Mouse (Mus musculus) macrophage (primary cell): ENCODE measurements at regions not wholly inside any gene's neighbourhood (a gene's known extent, or its start where the extent isn't known, plus 50 kb on each side); places are given as distances from the start of the nearest gene placed in this dataset.

Experiments used
- H3K27ac ChIP-seq: fragments of 350-480 bp; formaldehyde crosslinking; 2 replicates; pipeline ENCODE4 v1.9.0; 2021
- H3K36me3 ChIP-seq: fragments of 350-480 bp; formaldehyde crosslinking; 2 replicates; pipeline ENCODE4 v1.9.0; 2021; ENCODE audit errors: inconsistent target
- H3K4me3 ChIP-seq: fragments of 350-480 bp; formaldehyde crosslinking; 2 replicates; pipeline ENCODE4 v1.9.0; 2021; ENCODE audit errors: inconsistent target
- H3K79me2 ChIP-seq: fragments of 350-480 bp; formaldehyde crosslinking; 2 replicates; pipeline ENCODE4 v1.9.0; 2021; ENCODE audit errors: inconsistent target
- WGBS: methylation state at CpG from one replicate; pipeline ENCODE4 v1.1.7; 2026; ENCODE audit warnings: inconsistent platforms; ENCODE audit not compliant: missing documents; 5-methylcytosine and 5-hydroxymethylcytosine counted together

DNA sequence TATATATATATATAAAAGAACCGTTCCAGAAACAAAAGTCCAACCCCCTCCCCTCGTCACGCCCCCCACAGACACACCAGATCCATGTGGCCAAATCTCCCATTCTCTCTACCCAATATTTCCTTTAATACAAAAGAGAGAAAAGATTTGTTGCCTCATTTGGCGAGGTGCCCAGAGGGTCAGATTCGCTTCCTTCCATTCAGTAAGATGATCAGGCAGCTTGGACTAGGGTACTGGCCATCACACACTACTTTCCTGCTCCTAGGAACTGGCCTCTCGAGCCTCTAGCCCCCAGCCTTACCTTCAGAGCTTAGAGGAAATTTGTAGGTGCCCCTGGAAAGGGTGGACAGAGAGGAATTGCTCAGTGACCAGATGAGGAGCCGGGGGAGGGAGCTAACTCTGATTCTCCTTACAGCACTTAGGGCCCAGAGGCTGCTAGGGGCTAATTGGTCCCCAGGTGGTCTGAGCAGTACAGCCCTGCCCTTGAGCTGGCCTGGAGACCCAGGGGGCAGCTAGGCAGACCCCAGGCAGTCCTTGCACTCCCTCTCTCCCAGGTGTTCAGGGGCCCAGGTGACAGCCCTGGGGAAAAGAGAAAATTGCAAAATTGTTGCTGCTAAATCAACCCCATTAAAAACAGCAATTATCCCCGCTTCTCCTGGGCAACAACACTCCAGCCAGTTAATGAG is 470.4 kb upstream of the Mgmt start:
- Histone ChIP-seq H3K27ac (no peak overlapping the region), H3K4me3 (no peak overlapping the region), H3K79me2 (no peaks in the 10 kb centered on the region), H3K36me3 (no peaks in the 10 kb centered on the region)
- WGBS = 76% methylated on average over 7 of the region's 8 CpGs

DNA sequence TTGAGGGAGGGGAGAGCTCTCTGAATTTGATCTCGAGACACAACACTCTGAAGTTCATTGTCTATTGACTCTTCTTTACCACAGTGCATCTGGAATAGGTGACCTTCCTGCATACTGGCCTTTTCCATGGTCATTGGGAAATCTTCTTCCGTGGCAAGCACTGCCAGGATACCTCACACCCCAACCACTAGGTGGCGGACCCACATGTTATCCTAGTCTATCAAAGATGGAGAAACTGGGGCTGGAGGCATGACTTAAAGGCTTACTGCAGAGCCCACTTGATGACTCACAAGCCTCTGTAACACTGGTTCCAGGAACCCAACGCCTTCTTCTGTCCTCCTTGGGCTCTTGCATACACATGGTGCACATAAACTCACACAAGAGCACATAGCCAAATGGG is 467.2 kb upstream of the Mgmt start:
- H3K36me3 ChIP-seq = no peaks in the 10 kb centered on the region
- no peak overlapping the region for H3K27ac ChIP-seq
- no peak overlapping the region for H3K4me3 ChIP-seq
- WGBS = 59% methylated on average over 4 of the region's 4 CpGs
- no peaks in the 10 kb centered on the region for H3K79me2 ChIP-seq

DNA sequence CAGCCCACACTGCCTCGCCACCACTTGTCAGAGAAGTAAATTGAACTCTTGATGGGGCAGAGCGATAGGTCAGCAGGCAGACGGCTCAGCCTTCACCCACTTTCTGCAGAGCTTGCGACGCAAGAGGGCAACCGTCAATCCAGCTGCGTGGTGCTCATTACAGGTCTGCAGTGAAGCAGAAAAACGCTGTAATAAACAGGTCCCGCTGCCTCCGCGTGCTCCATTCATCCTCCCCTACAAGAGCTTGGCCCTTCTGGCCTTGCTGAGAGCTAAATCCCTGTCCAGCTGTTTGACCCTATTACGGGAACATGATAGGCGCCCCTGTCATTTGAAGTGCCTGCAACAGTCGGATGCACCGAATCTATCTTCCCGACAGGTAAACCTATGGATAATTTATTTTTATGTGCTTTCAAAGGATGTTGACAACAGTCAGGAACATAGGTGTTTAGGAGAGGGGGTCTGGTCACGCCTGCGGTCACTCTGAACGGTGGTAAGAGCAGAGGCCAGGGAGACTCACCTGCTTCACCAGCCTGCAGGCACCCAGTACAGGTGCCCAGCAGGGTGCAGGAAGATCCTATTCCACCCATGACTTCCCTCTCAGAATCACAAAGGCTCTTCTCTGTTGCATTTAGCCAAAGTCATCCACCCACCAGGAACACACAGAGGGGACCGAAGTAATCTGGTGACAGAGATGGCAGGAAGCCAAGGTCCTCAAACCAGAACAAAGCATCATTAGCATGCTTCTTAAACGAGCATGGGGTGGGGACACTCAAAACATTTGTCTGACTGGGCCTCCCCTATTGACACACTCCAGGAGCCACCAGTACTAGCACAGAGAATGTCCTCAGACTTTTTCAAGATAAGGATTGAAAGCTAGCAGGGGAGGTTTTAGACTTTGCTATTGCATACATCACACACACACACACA is 464.1 kb upstream of the Mgmt start:
- WGBS = 79% methylated on average over 21 of the region's 21 CpGs
- H3K27ac ChIP-seq = no peak overlapping the region
- no peaks in the 10 kb centered on the region for H3K79me2 ChIP-seq
- no peak overlapping the region for H3K4me3 ChIP-seq
- no peaks in the 10 kb centered on the region for H3K36me3 ChIP-seq

GRCm38 (mm10) chr7:136433699-136434098 is 460.7 kb upstream of the Mgmt start:
- WGBS = 86% methylated on average over 3 of the region's 3 CpGs
- H3K79me2 ChIP-seq = no peaks in the 10 kb centered on the region
- no peak overlapping the region for H3K27ac ChIP-seq
- H3K4me3 ChIP-seq = no peak overlapping the region
- no peaks in the 10 kb centered on the region for H3K36me3 ChIP-seq

DNA sequence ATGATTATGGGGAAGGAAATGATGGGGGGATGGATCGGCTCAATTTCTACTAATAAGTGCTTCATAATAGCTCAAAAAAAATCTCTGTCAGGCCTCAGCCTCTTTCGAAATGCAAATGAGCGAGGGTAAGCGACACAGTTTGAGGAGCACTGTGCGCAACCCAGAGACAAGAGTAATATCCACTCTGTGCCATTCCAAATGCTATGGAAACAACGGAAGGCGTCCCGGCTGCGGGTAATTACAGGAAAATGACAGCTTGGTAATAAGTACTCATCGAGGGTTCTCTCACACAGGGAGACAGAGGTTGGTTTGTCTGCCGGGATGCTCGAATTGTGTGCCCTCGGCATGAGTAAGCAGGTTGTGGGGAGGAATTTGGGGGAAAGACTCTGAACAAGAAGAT is 459.9 kb upstream of the Mgmt start:
- H3K79me2 ChIP-seq = no peaks in the 10 kb centered on the region
- WGBS = 93% methylated on average over 12 of the region's 13 CpGs
- no peaks in the 10 kb centered on the region for H3K36me3 ChIP-seq
- no peak overlapping the region for H3K4me3 ChIP-seq
- H3K27ac ChIP-seq = no peak overlapping the region

DNA sequence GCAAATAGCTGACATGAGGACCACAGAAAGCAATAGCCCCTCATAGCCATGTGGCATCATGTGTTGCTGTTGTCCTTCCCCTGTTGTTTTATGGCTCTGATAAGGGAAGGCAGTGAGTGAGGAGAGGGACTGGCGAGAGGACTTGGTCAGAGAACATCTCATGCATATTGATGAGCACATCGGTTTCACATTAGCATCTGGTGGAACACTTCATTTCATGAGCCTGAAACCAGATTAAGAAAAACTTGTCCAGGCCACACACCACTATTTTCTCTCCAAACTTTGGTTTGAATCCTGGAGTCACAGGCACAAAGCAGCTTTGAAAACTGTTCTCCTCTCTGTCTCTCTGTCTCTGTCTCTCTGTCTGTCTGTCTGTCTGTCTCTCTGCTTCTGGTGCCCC is 451.0 kb upstream of the Mgmt start:
- WGBS = 82% methylated on average over 2 of the region's 2 CpGs
- Histone ChIP-seq H3K27ac (no peak overlapping the region), H3K4me3 (no peak overlapping the region), H3K79me2 (no peaks in the 10 kb centered on the region), H3K36me3 (no peaks in the 10 kb centered on the region)

- Histone ChIP-seq H3K4me3 (no peak overlapping the region), H3K79me2 (no peaks in the 10 kb centered on the region), H3K36me3 (no peaks in the 10 kb centered on the region), H3K27ac (no peak overlapping the region)
- WGBS = 81% methylated on average over 6 of the region's 6 CpGs
These were observed 449.3 kb upstream of the Mgmt start for GRCm38 (mm10) chr7:136445091-136445490.

DNA sequence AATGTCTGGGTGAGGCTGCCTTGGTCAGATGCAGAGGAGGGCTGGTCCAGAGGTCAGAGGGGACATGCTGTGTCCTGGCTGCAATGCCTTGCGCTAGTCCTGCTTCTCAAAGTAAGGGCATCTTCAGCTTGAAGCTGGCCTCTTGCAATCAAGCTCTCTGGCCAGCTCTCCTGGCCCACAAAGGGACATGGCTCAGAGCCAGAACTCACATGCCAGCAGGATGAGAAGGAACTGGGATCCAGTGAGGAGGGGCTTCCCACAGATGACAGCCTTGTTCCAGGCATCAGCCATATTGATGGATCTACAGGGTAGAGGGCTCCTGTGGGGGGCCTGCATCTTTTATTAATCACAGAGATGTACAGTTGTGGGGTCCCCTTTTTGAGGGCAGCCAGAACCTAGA is 445.1 kb upstream of the Mgmt start:
- WGBS = 83% methylated on average over 1 of the region's 1 CpGs
- no peak overlapping the region for H3K4me3 ChIP-seq
- H3K36me3 ChIP-seq = no peaks in the 10 kb centered on the region
- H3K79me2 ChIP-seq = no peaks in the 10 kb centered on the region
- no peak overlapping the region for H3K27ac ChIP-seq

DNA sequence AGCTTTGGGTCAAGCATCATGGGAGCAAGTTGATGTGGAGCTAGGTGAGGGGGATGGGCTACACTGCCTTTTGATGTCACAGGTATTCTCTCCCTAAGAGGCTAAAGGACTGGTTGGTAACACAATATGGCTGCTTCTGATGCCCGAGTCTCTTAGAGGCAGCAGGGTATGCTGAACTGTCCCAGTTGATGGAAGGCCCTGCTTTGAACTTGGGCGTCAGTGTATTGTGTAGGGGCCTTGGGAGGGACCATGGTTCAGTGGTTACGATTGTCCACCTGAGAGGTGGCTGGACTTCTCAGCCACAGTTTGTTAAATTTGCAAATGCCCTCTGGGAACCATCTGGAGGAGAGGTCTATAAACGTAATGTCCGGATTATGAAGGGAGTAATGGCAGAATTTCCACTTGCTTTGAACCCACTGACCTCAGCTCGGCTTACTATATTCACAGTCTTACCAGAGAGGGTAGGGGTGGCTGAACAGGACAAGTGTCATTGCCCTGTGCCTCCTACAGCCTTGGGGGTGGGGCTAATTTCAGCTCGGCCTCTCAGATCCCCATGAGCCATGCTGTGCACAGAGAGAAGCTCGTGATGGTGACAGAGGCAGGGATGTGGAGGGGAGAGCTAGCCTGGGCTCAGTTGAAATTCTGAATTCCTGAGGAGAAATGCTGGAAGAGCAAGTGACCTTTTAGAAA is 442.6 kb upstream of the Mgmt start:
- Histone ChIP-seq H3K27ac (no peak overlapping the region), H3K79me2 (no peaks in the 10 kb centered on the region), H3K4me3 (no peak overlapping the region), H3K36me3 (no peaks in the 10 kb centered on the region)
- WGBS = 84% methylated on average over 8 of the region's 8 CpGs

DNA sequence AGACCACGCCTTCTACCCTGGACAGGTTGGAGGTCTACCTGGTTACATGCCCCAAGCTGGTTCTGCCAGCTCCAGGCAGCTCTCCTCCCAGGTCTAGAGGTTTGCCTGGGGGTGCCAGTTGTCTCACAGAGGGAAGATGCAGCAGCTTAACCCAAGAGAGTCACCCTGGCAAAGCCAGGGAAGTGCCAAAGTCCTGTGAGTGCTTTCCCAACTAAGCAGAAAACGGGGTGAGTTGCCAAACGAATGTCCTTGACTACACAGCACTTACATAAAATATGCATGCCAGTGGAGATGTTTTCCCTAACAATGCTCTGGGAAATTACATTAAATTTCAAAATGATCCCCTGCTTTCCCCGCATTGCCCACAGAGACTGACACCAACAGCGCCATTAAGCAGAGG is 441.9 kb upstream of the Mgmt start:
- Histone ChIP-seq H3K27ac (no peak overlapping the region), H3K4me3 (no peak overlapping the region), H3K36me3 (no peaks in the 10 kb centered on the region), H3K79me2 (no peaks in the 10 kb centered on the region)
- 79% methylated on average over 5 of the region's 5 CpGs for WGBS

DNA sequence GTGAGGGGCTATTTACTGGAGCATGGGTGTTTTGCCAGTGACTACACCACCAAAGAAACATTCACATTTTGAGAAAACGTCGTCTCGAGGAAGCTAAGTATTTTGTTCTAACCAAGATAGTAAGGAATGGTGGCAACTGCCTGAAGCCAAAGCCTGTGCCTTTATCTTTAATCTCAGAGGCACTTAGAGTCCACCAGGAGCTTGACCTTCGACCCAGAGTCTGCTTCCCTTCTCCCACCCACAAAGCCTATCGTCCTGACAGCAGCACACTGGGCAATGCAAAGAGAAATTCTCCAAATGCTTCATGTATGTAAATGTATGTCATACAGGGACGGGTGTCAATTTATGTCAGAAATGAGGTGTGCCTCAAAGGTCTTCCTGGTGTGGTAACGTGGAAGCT is 437.2 kb upstream of the Mgmt start:
- Histone ChIP-seq H3K4me3 (no peak overlapping the region), H3K27ac (no peak overlapping the region)
- 52% methylated on average over 7 of the region's 7 CpGs for WGBS

DNA sequence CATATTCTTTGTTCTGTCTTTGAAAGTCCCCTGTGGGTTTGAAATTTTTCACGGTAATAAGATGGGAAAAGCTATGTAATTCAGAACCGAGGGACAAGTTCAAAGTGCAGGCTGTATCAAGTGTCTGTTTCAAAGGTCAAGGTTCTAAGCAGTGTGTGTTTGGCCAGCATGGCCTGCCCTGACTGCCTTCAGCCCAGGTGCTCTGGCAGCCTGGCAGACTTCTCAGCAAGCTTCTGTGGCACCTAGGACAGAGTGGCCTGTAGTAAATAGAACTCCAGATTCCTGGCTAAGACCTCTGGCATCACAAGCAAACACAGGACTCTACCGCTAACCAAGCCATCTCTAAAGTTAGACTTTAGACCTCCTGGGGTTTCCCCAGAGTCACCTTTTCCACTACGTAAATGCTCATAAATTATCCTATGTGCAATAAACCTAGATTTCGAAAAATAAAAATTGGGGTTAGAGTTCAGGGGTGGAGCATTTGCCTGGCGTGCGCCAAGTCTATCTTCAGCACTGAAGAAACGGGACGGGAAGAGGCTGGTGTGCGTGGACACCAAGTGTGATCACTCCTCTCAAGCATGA is 436.5 kb upstream of the Mgmt start:
- no peaks in the 10 kb centered on the region for H3K79me2 ChIP-seq
- no peak overlapping the region for H3K27ac ChIP-seq
- no peak overlapping the region for H3K4me3 ChIP-seq
- WGBS = 90% methylated on average over 10 of the region's 10 CpGs
- no peaks in the 10 kb centered on the region for H3K36me3 ChIP-seq

More for the DNA sequence above, 437.2 kb upstream of the Mgmt start:
- no peaks in the 10 kb centered on the region for H3K79me2 ChIP-seq
- H3K36me3 ChIP-seq = no peaks in the 10 kb centered on the region

- Histone ChIP-seq H3K36me3 (no peaks in the 10 kb centered on the region), H3K4me3 (no peak overlapping the region), H3K79me2 (no peaks in the 10 kb centered on the region), H3K27ac (no peak overlapping the region)
- WGBS = 82% methylated on average over 4 of the region's 4 CpGs
These were observed 417.3 kb upstream of the Mgmt start for GRCm38 (mm10) chr7:136477135-136477534.

- 86% methylated on average over 12 of the region's 13 CpGs for WGBS
- H3K4me3 ChIP-seq = no peak overlapping the region
- no peak overlapping the region for H3K27ac ChIP-seq
- H3K79me2 ChIP-seq = no peaks in the 10 kb centered on the region
- H3K36me3 ChIP-seq = no peaks in the 10 kb centered on the region
These were observed 413.7 kb upstream of the Mgmt start for GRCm38 (mm10) chr7:136480641-136481202.
